Mouse (Mus musculus): ENCODE results near the gene Rgs7.

Gene Rgs7

GRCm38 (mm10) chr1:175028267-175028666, 464.0 kb downstream of the Rgs7 start:
- DNase-seq (ENCODE audit: low read depth): no peak

- DNase-seq (ENCODE audit: low read depth): no peak
These were observed 466.5 kb downstream of the Rgs7 start for GRCm38 (mm10) chr1:175025781-175026309.

DNA sequence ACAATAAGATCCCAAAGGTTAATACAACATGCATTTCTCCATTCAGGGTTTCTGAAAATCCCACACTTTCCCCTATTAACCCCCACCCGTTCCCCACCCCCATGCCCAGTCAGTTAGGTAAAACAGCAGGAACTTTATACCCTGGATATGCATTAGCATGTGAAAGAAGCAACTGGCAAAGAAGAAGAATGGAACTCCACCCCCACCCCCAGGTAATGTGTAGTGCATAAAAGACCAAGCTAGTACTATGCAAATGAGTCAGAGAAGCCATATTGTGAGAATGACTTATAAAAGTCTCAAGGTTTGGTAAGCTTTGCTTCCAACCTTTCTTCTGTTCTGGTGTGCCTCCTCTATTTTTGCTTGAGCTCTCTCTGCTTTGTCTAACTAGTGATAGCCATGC, 468.2 kb downstream of the Rgs7 start:
- no peak for DNase-seq (ENCODE audit: low read depth)

Data from naive thymus-derived CD4-positive, alpha-beta T cell, adult 2 months (primary cell).